Mouse (Mus musculus): ENCODE measurements around the gene Hacd4. TPM values are rescaled to one million over a fixed set of nuclear protein-coding genes. Genes with fewer than 3 reads are reported as not detected.

Gene Hacd4
- polyA plus RNA-seq, 1 experiment from 2014 or later = 20.3 TPM

GRCm38 (mm10) chr4:88462981-88463646, 24.4 kb upstream of the Hacd4 start:
- no peak overlapping the region for H3K4me2 ChIP-seq (replicated peaks; ENCODE audit: low read depth, low read length)
- H3K4me3 ChIP-seq (ENCODE audit: low read length) = no peak overlapping the region
- WGBS = 41% methylated on average over 8 of the region's 8 CpGs
- H3K4me1 ChIP-seq (ENCODE audit: insufficient read depth, low read length) = no peaks in the 10 kb centered on the region
- no peaks in the 10 kb centered on the region for H3K27me3 ChIP-seq (ENCODE audit: insufficient read depth, low read length)
- ATAC-seq (ENCODE audit: low FRiP score, low TSS enrichment) = no peak
- H3K9ac ChIP-seq (replicated peaks; ENCODE audit: low read length) = no peak overlapping the region
- H3K27ac ChIP-seq (ENCODE audit: low read length) = no peak overlapping the region
- H3K36me3 ChIP-seq (ENCODE audit: insufficient read depth, low read length) = no peaks in the 10 kb centered on the region
- H3K9me3 ChIP-seq (ENCODE audit: low read length) = no peaks in the 10 kb centered on the region

- no peak overlapping the region for H3K9ac ChIP-seq (replicated peaks; ENCODE audit: low read length)
- no peaks in the 10 kb centered on the region for H3K27me3 ChIP-seq (ENCODE audit: insufficient read depth, low read length)
- H3K4me2 ChIP-seq (replicated peaks; ENCODE audit: low read depth, low read length) = no peak overlapping the region
- WGBS = 90% methylated on average over 1 of the region's 1 CpGs
- no peaks in the 10 kb centered on the region for H3K36me3 ChIP-seq (ENCODE audit: insufficient read depth, low read length)
- H3K4me1 ChIP-seq (ENCODE audit: insufficient read depth, low read length) = no peaks in the 10 kb centered on the region
- no peak for ATAC-seq (ENCODE audit: low FRiP score, low TSS enrichment)
- no peak overlapping the region for H3K27ac ChIP-seq (ENCODE audit: low read length)
- H3K4me3 ChIP-seq (ENCODE audit: low read length) = no peak overlapping the region
- no peaks in the 10 kb centered on the region for H3K9me3 ChIP-seq (ENCODE audit: low read length)
Measured at GRCm38 (mm10) chr4:88462501-88462900, 23.8 kb upstream of the Hacd4 start.

GRCm38 (mm10) chr4:88461315-88461714, 22.6 kb upstream of the Hacd4 start:
- H3K4me2 ChIP-seq (replicated peaks; ENCODE audit: low read depth, low read length) = no peak overlapping the region
- H3K4me1 ChIP-seq (ENCODE audit: insufficient read depth, low read length) = no peaks in the 10 kb centered on the region
- no peak overlapping the region for H3K9ac ChIP-seq (replicated peaks; ENCODE audit: low read length)
- H3K27me3 ChIP-seq (ENCODE audit: insufficient read depth, low read length) = no peaks in the 10 kb centered on the region
- H3K9me3 ChIP-seq (ENCODE audit: low read length) = no peaks in the 10 kb centered on the region
- WGBS = 65% methylated on average over 2 of the region's 2 CpGs
- no peak for ATAC-seq (ENCODE audit: low FRiP score, low TSS enrichment)
- no peak overlapping the region for H3K27ac ChIP-seq (ENCODE audit: low read length)
- H3K36me3 ChIP-seq (ENCODE audit: insufficient read depth, low read length) = no peaks in the 10 kb centered on the region
- no peak overlapping the region for H3K4me3 ChIP-seq (ENCODE audit: low read length)

- Histone ChIP-seq H3K27ac (ENCODE audit: low read length) (no peak overlapping the region), H3K9me3 (ENCODE audit: low read length) (no peaks in the 10 kb centered on the region), H3K4me3 (ENCODE audit: low read length) (no peak overlapping the region), H3K36me3 (ENCODE audit: insufficient read depth, low read length) (no peaks in the 10 kb centered on the region), H3K9ac (replicated peaks; ENCODE audit: low read length) (no peak overlapping the region), H3K4me2 (replicated peaks; ENCODE audit: low read depth, low read length) (no peak overlapping the region), H3K27me3 (ENCODE audit: insufficient read depth, low read length) (no peaks in the 10 kb centered on the region), H3K4me1 (ENCODE audit: insufficient read depth, low read length) (no peaks in the 10 kb centered on the region)
- ATAC-seq (ENCODE audit: low FRiP score, low TSS enrichment) = no peak
- 70% methylated on average over 2 of the region's 2 CpGs for WGBS
Measured at GRCm38 (mm10) chr4:88458673-88459072, 19.9 kb upstream of the Hacd4 start.

- ATAC-seq (ENCODE audit: low FRiP score, low TSS enrichment) = no peak
- WGBS = 90% methylated on average over 1 of the region's 1 CpGs
Measured at GRCm38 (mm10) chr4:88458093-88458492, 19.4 kb upstream of the Hacd4 start.

DNA sequence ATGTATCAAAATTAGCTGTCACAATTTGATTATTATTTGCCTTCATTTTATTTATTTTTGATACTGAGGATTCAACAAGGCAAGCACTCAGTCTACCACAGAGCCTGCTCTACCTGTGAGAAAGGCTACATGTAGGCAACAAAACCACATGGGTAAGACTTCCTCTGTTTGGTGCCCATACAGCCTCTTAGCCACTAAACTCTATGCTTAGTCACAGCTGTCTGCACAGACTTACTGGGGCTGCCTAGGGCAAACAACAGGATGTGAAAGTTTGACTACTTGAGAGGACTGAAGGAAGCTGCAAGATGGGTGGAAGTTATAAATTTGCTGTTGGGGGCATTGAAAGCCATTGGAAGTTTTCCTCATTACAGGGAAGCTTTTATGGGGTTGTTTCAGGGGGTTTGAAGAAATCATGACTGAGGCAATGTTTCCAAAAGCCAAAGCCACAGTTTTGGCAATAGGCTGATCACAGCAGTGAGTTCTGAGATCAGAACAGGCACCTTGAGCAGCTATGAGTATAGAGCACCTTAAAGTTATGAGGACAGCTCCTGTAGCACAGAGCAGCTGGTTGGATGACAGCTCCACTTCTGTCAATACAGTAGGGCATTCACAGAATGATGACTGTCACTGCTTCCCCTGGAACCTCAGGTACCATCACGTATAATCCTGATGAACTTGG, 11.5 kb upstream of the Hacd4 start:
- Histone ChIP-seq H3K27me3 (ENCODE audit: insufficient read depth, low read length) (no peaks in the 10 kb centered on the region), H3K4me3 (ENCODE audit: low read length) (no peak overlapping the region), H3K4me2 (replicated peaks; ENCODE audit: low read depth, low read length) (no peak overlapping the region), H3K27ac (ENCODE audit: low read length) (no peak overlapping the region), H3K4me1 (ENCODE audit: insufficient read depth, low read length) (no peaks in the 10 kb centered on the region), H3K9ac (replicated peaks; ENCODE audit: low read length) (no peak overlapping the region), H3K36me3 (ENCODE audit: insufficient read depth, low read length) (no peaks in the 10 kb centered on the region), H3K9me3 (ENCODE audit: low read length) (no peaks in the 10 kb centered on the region)
- no peak for ATAC-seq (ENCODE audit: low FRiP score, low TSS enrichment)
- 94% methylated on average over 1 of the region's 1 CpGs for WGBS

More at GRCm38 (mm10) chr4:88458093-88458492, 19.4 kb upstream of the Hacd4 start:
- no peaks in the 10 kb centered on the region for H3K4me1 ChIP-seq (ENCODE audit: insufficient read depth, low read length)
- no peak overlapping the region for H3K4me2 ChIP-seq (replicated peaks; ENCODE audit: low read depth, low read length)
- no peak overlapping the region for H3K9ac ChIP-seq (replicated peaks; ENCODE audit: low read length)
- H3K36me3 ChIP-seq (ENCODE audit: insufficient read depth, low read length) = no peaks in the 10 kb centered on the region
- H3K4me3 ChIP-seq (ENCODE audit: low read length) = no peak overlapping the region
- no peaks in the 10 kb centered on the region for H3K27me3 ChIP-seq (ENCODE audit: insufficient read depth, low read length)
- H3K9me3 ChIP-seq (ENCODE audit: low read length) = no peaks in the 10 kb centered on the region
- H3K27ac ChIP-seq (ENCODE audit: low read length) = no peak overlapping the region

GRCm38 (mm10) chr4:88448976-88449375, 10.2 kb upstream of the Hacd4 start:
- Histone ChIP-seq H3K36me3 (ENCODE audit: insufficient read depth, low read length) (no peaks in the 10 kb centered on the region), H3K4me1 (ENCODE audit: insufficient read depth, low read length) (no peaks in the 10 kb centered on the region), H3K27me3 (ENCODE audit: insufficient read depth, low read length) (no peaks in the 10 kb centered on the region), H3K9ac (replicated peaks; ENCODE audit: low read length) (no peak overlapping the region), H3K4me3 (ENCODE audit: low read length) (no peak overlapping the region), H3K4me2 (replicated peaks; ENCODE audit: low read depth, low read length) (no peak overlapping the region), H3K27ac (ENCODE audit: low read length) (no peak overlapping the region), H3K9me3 (ENCODE audit: low read length) (no peaks in the 10 kb centered on the region)
- WGBS = 65% methylated on average over 2 of the region's 2 CpGs
- no peak for ATAC-seq (ENCODE audit: low FRiP score, low TSS enrichment)

DNA sequence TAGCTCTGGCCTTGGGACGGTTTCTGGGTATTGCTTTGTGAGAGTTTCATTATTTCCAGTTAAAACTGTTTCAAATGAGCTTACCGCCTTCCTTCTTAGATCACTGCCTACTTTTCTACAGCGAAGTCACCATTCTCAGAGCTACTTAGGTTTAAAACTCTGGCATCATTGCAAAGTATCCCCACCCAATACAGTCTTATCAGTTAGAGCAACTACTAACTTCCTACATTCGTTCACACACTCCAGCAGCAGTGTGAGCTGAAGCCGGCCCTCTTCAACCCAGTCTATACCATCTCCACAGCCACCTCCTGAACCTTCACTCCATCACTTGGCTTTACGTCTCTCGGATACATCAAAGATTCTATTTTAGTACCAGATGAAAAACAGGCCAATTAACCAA, 2.1 kb upstream of the Hacd4 start:
- no peaks in the 10 kb centered on the region for H3K36me3 ChIP-seq (ENCODE audit: insufficient read depth, low read length)
- H3K4me1 ChIP-seq (ENCODE audit: insufficient read depth, low read length) = peaks cover 21% of the 10 kb centered on the region
- no peaks in the 10 kb centered on the region for H3K27me3 ChIP-seq (ENCODE audit: insufficient read depth, low read length)
- ATAC-seq (ENCODE audit: low FRiP score, low TSS enrichment) = no peak
- no peak overlapping the region for H3K4me3 ChIP-seq (ENCODE audit: low read length)
- no peaks in the 10 kb centered on the region for H3K9me3 ChIP-seq (ENCODE audit: low read length)
- no peak overlapping the region for H3K9ac ChIP-seq (replicated peaks; ENCODE audit: low read length)
- H3K4me2 ChIP-seq (replicated peaks; ENCODE audit: low read depth, low read length) = no peak overlapping the region
- WGBS = 88% methylated on average over 7 of the region's 7 CpGs
- H3K27ac ChIP-seq (ENCODE audit: low read length) = no peak overlapping the region

DNA sequence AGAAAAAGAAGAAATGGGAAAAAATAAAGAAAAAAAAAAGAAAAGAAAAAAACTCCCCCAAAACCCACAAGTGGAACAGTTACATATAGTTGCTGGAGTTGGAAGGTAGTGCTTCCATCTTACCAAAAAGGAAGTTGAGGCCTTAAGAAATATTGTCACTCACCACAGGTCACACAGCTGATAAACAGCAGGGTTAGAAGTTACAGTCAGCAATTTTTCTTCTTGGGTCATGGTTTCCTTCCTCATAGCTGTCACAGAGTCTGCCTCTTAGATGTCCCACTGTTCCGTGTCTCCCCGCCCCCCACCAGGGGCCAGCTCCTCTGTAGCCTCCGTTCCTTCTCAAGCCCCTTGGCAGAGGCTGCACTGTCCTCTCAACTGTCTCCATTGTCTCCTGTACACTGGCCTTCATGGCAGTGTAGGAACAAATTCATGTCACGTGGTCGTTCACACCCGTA, 968 bp upstream of the Hacd4 start:
- H3K36me3 ChIP-seq (ENCODE audit: insufficient read depth, low read length) = no peaks in the 10 kb centered on the region
- ATAC-seq (ENCODE audit: low FRiP score, low TSS enrichment) = no peak
- H3K27me3 ChIP-seq (ENCODE audit: insufficient read depth, low read length) = no peaks in the 10 kb centered on the region
- H3K9ac ChIP-seq (replicated peaks; ENCODE audit: low read length) = no peak overlapping the region
- no peak overlapping the region for H3K4me2 ChIP-seq (replicated peaks; ENCODE audit: low read depth, low read length)
- peak overlapping the region; percentile 22; the same call in 1 of the 2 replicates for H3K27ac ChIP-seq (ENCODE audit: low read length)
- H3K4me3 ChIP-seq (ENCODE audit: low read length) = no peak overlapping the region
- H3K9me3 ChIP-seq (ENCODE audit: low read length) = no peaks in the 10 kb centered on the region
- peaks cover 21% of the 10 kb centered on the region for H3K4me1 ChIP-seq (ENCODE audit: insufficient read depth, low read length)
- WGBS = 62% methylated on average over 6 of the region's 6 CpGs

GRCm38 (mm10) chr4:88438990-88439329, 232 bp upstream of the Hacd4 start:
- no peaks in the 10 kb centered on the region for H3K27me3 ChIP-seq (ENCODE audit: insufficient read depth, low read length)
- H3K4me2 ChIP-seq (replicated peaks; ENCODE audit: low read depth, low read length) = peak overlapping the region; percentile 66
- peak overlapping the region; percentile 50 for H3K4me3 ChIP-seq (ENCODE audit: low read length)
- no peak for ATAC-seq (ENCODE audit: low FRiP score, low TSS enrichment)
- H3K4me1 ChIP-seq (ENCODE audit: insufficient read depth, low read length) = peaks cover 21% of the 10 kb centered on the region
- 9% methylated on average over 4 of the region's 4 CpGs for WGBS
- H3K9ac ChIP-seq (replicated peaks; ENCODE audit: low read length) = peak overlapping the region; percentile 70; the same call in 1 of the 2 replicates
- peak overlapping the region; percentile 89 for H3K27ac ChIP-seq (ENCODE audit: low read length)
- no peaks in the 10 kb centered on the region for H3K9me3 ChIP-seq (ENCODE audit: low read length)
- H3K36me3 ChIP-seq (ENCODE audit: insufficient read depth, low read length) = no peaks in the 10 kb centered on the region

Measured in kidney, embryonic 16.5 days (tissue).